Mouse (Mus musculus) layer of hippocampus, adult 11-12 months (tissue): ENCODE results near the gene Rpgr.

Experiments used
- DNase-seq: peaks from one replicate; pipeline ENCODE4 v3.0.0; 2022; ENCODE audit warnings: low spot score

Gene Rpgr

GRCm38 (mm10) chrX:10071529-10071928, 145.2 kb downstream of the Rpgr start:
- no peak for DNase-seq

GRCm38 (mm10) chrX:10070689-10071088, 146.0 kb downstream of the Rpgr start:
- peak; percentile 29 for DNase-seq

GRCm38 (mm10) chrX:10069405-10069804, 147.3 kb downstream of the Rpgr start:
- no peak for DNase-seq

- peak; percentile 19 for DNase-seq
Measured at GRCm38 (mm10) chrX:10063781-10064180, 152.9 kb downstream of the Rpgr start.

- no peak for DNase-seq
Measured at GRCm38 (mm10) chrX:10063361-10063760, 153.4 kb downstream of the Rpgr start.

GRCm38 (mm10) chrX:10062201-10062600, 154.5 kb downstream of the Rpgr start:
- DNase-seq, result no peak

GRCm38 (mm10) chrX:10034666-10035065, 182.1 kb downstream of the Rpgr start:
- no peak for DNase-seq
